Comparison of ENCODE assay signal across 17 mouse cellular contexts in the genomic region with DNA sequence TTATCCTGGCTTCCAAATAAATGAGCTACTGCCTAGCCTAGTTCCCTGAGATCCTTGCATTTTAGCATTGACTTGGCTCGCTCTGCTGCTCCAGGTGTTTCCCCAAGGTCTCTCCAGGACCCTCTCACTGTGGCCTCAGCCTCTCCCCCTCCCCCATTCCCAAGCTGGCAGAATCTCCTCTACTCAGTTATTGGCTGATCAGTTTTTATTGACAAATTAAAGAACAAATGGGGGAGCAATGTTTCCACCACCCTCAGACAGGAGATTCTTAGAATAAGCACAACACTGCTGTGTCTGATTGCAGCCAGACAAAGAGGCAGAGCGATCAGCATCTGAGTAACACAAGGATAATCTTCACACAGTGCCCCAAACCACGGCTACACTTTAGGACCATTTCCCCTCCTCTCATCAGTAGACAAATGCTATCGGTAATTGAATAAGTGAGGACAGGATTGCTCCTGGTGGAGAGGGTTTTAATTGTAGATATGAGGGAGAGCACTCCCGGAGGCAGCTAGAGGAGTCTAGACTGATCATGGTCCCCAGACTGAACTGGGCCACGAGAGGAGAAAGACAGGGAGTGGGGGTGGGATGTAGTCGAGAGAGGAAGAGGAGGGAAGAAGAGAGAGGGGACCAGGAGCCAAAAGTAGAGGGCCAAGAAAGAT. TPM values are rescaled to one million over a fixed set of nuclear protein-coding genes. Genes with fewer than 3 reads are reported as not detected.
DNase-seq lines count a peak whose midpoint lies in the region; ATAC-seq lines count a peak whose summit lies in the region.
"Had no signal": no experiment of that assay in that cellular context is flagged by ENCODE, and none has a peak within 500 bp of the region (broad histone marks: within the 10 kb centered on the region; RNA-seq: fewer than 3 reads in every experiment).

No protein-coding gene starts in this region.

- no peaks in the 10 kb centered on the region for H3K36me3 ChIP-seq in heart, embryonic 10.5 days
- H3K36me3 ChIP-seq in hindbrain, embryonic 16.5 days (ENCODE audit: control insufficient read depth, insufficient read depth, low read length), result no peaks in the 10 kb centered on the region
- H3K36me3 ChIP-seq in midbrain, embryonic 16.5 days (ENCODE audit: control insufficient read depth, insufficient read depth, low read length), result no peaks in the 10 kb centered on the region
- H3K36me3 ChIP-seq: kidney, embryonic 15.5 days; limb, embryonic 15.5 days had no signal

- no peak overlapping the region for H3K9ac ChIP-seq in hindbrain, embryonic 16.5 days (ENCODE audit: low read depth, low read length)
- H3K9ac ChIP-seq in midbrain, embryonic 16.5 days (ENCODE audit: low read depth, low read length), result no peak overlapping the region; the same call in 1 of the 2 replicates
- H3K9ac ChIP-seq: kidney, embryonic 15.5 days; limb, embryonic 15.5 days; liver, postnatal 0 days had no signal

- 27% methylated on average over 7 of the region's 7 CpGs for WGBS in heart, embryonic 10.5 days
- WGBS in hindbrain, embryonic 16.5 days, result 41% methylated on average over 7 of the region's 7 CpGs
- WGBS in midbrain, embryonic 16.5 days, result 50% methylated on average over 7 of the region's 7 CpGs

- H3K4me3 ChIP-seq in heart, embryonic 10.5 days, result no peak overlapping the region
- H3K4me3 ChIP-seq in hindbrain, embryonic 16.5 days (ENCODE audit: low read length), result no peak overlapping the region
- no peak overlapping the region for H3K4me3 ChIP-seq in midbrain, embryonic 16.5 days (ENCODE audit: low read depth, low read length)
- H3K4me3 ChIP-seq: kidney, embryonic 15.5 days; limb, embryonic 15.5 days had no signal

- ATAC-seq in hindbrain, embryonic 16.5 days, result peak; percentile 66
- peak; percentile 82 for ATAC-seq in midbrain, embryonic 16.5 days
- ATAC-seq: liver, postnatal 0 days had no signal

- H3K9me3 ChIP-seq in heart, embryonic 10.5 days, result no peaks in the 10 kb centered on the region
- H3K9me3 ChIP-seq in hindbrain, embryonic 16.5 days (ENCODE audit: control insufficient read depth, low read length), result no peaks in the 10 kb centered on the region
- no peaks in the 10 kb centered on the region for H3K9me3 ChIP-seq in midbrain, embryonic 16.5 days (replicated peaks; ENCODE audit: control insufficient read depth, low read length, poor library complexity, severe bottlenecking)
- H3K9me3 ChIP-seq: kidney, embryonic 15.5 days; limb, embryonic 15.5 days had no signal

- H3K27ac ChIP-seq in heart, embryonic 10.5 days, result 0 out of 2 replicates have a peak overlapping the region, but pooled peaks have one; percentile 12
- H3K27ac ChIP-seq in hindbrain, embryonic 16.5 days (ENCODE audit: low read depth, low read length), result no peak overlapping the region
- peak overlapping the region; percentile 65 for H3K27ac ChIP-seq in midbrain, embryonic 16.5 days (ENCODE audit: low read length)
- H3K27ac ChIP-seq: kidney, embryonic 15.5 days; limb, embryonic 15.5 days had no signal

- H3K27me3 ChIP-seq in heart, embryonic 10.5 days (ENCODE audit: insufficient read depth, poor library complexity, severe bottlenecking), result no peaks in the 10 kb centered on the region; the same call in 1 of the 2 replicates
- H3K27me3 ChIP-seq in hindbrain, embryonic 16.5 days (replicated peaks; ENCODE audit: control insufficient read depth, insufficient read depth, low read length), result no peaks in the 10 kb centered on the region
- no peaks in the 10 kb centered on the region for H3K27me3 ChIP-seq in midbrain, embryonic 16.5 days (ENCODE audit: control insufficient read depth, insufficient read depth, low read depth, low read length)
- H3K27me3 ChIP-seq: kidney, embryonic 15.5 days; limb, embryonic 15.5 days had no signal

- no peak overlapping the region for H3K4me2 ChIP-seq in hindbrain, embryonic 16.5 days (ENCODE audit: low read length)
- H3K4me2 ChIP-seq in midbrain, embryonic 16.5 days (ENCODE audit: low read length), result no peak overlapping the region
- H3K4me2 ChIP-seq: kidney, embryonic 15.5 days; limb, embryonic 15.5 days had no signal

- H3K4me1 ChIP-seq in heart, embryonic 10.5 days, result peaks cover 6% of the 10 kb centered on the region; the same call in 1 of the 2 replicates
- no peaks in the 10 kb centered on the region for H3K4me1 ChIP-seq in hindbrain, embryonic 16.5 days (ENCODE audit: control insufficient read depth, insufficient read depth, low read depth, low read length)
- no peaks in the 10 kb centered on the region for H3K4me1 ChIP-seq in midbrain, embryonic 16.5 days (ENCODE audit: control insufficient read depth, insufficient read depth, low read length)

- peak; percentile 31 for DNase-seq in heart, embryonic 10.5 days (ENCODE audit: low spot score)
- no peak for DNase-seq in heart, postnatal 4 days
- DNase-seq in ZHBTc4 (ENCODE audit: low read depth, low spot score), result peak; percentile 73
- no peak for DNase-seq in right cerebral cortex, postnatal 25 days
- DNase-seq in cerebellum, adult 18-20 months, result no peak
- DNase-seq in adrenal gland, adult 2 months, result no peak
- DNase-seq: adrenal gland, adult 8-10 months; cerebellum, adult 8-10 months; liver, postnatal 0 days; lung, postnatal 36 days; right cerebral cortex, adult 18-20 months had no signal

RNA-seq across cellular contexts. Expression of a gene that starts 1.9 kb away (rescaled TPM):
- polyA plus RNA-seq in heart, embryonic 10.5 days (2016; fragmentation: Nextera tagmentation; extraction: Ambion mirVana), result not detected in 2 replicates
- 10 to 100 TPM; 12.8 to 14.2 TPM for total RNA-seq in heart, postnatal 4 days (2021)
- not detected in 2 replicates for polyA plus RNA-seq in hindbrain, embryonic 16.5 days (2015; fragmentation: Nextera tagmentation; extraction: Ambion mirVana)
- not detected in 2 replicates for polyA plus RNA-seq in midbrain, embryonic 16.5 days (2015; fragmentation: Nextera tagmentation; extraction: Ambion mirVana)
- 10 to 100 TPM; 20.1 to 23.6 TPM for total RNA-seq in adrenal gland, adult 2 months (2021)
- polyA plus RNA-seq in adrenal gland, adult 2 months (2012; rRNA removed), result not detected in 2 replicates
- total RNA-seq: monocyte, adult 5-6 weeks had no signal
- polyA plus RNA-seq: heart, embryonic 14.5 days; kidney, embryonic 15.5 days; limb, embryonic 15.5 days; liver, postnatal 0 days had no signal

RNA-seq across cellular contexts. Expression of a gene that starts 17.0 kb away (rescaled TPM):
- 1.4 and 1.6 TPM in 2 replicates for polyA plus RNA-seq in heart, embryonic 10.5 days (2016; fragmentation: Nextera tagmentation; extraction: Ambion mirVana)
- 10 to 100 TPM; 35.0 to 35.1 TPM for total RNA-seq in heart, postnatal 4 days (2021)
- 11.3 and 13.4 TPM in 2 replicates for polyA plus RNA-seq in hindbrain, embryonic 16.5 days (2015; fragmentation: Nextera tagmentation; extraction: Ambion mirVana)
- polyA plus RNA-seq in midbrain, embryonic 16.5 days (2015; fragmentation: Nextera tagmentation; extraction: Ambion mirVana), result 15.2 and 15.9 TPM in 2 replicates
- total RNA-seq in adrenal gland, adult 2 months (2021), result 10 to 100 TPM; 29.8 to 57.4 TPM
- polyA plus RNA-seq in adrenal gland, adult 2 months (2012; rRNA removed), result 29.0 and 30.2 TPM in 2 replicates

RNA-seq across cellular contexts. Expression of a gene that starts 56.2 kb away (rescaled TPM):
- 2.2 and 2.7 TPM in 2 replicates for polyA plus RNA-seq in heart, embryonic 10.5 days (2016; fragmentation: Nextera tagmentation; extraction: Ambion mirVana)
- 1 to 10 TPM; 1.6 to 1.7 TPM for total RNA-seq in heart, postnatal 4 days (2021)
- polyA plus RNA-seq in hindbrain, embryonic 16.5 days (2015; fragmentation: Nextera tagmentation; extraction: Ambion mirVana), result 2.0 and 2.6 TPM in 2 replicates
- polyA plus RNA-seq in midbrain, embryonic 16.5 days (2015; fragmentation: Nextera tagmentation; extraction: Ambion mirVana), result 2.5 and 2.8 TPM in 2 replicates
- total RNA-seq in adrenal gland, adult 2 months (2021), result 1 to 10 TPM; 1.6 to 2.5 TPM
- 1.0 and 1.5 TPM in 2 replicates for polyA plus RNA-seq in adrenal gland, adult 2 months (2012; rRNA removed)

RNA-seq across cellular contexts. Expression of a gene that starts 56.5 kb away (rescaled TPM):
- 624 and 799 TPM in 2 replicates for polyA plus RNA-seq in heart, embryonic 10.5 days (2016; fragmentation: Nextera tagmentation; extraction: Ambion mirVana)
- 100 to 1,000 TPM; 307 to 335 TPM for total RNA-seq in heart, postnatal 4 days (2021)
- 312 and 331 TPM in 2 replicates for polyA plus RNA-seq in hindbrain, embryonic 16.5 days (2015; fragmentation: Nextera tagmentation; extraction: Ambion mirVana)
- polyA plus RNA-seq in midbrain, embryonic 16.5 days (2015; fragmentation: Nextera tagmentation; extraction: Ambion mirVana), result 286 and 330 TPM in 2 replicates
- total RNA-seq in adrenal gland, adult 2 months (2021), result 100 to 1,000 TPM; 691 to 855 TPM
- 9.6 and 15.2 TPM in 2 replicates for polyA plus RNA-seq in adrenal gland, adult 2 months (2012; rRNA removed)

Comparison
In these comparisons a context has a peak if more than half of its experiments do, and no peak if none do; other contexts are left out.
1. DNase-seq: peak in heart, embryonic 10.5 days (single experiment) and ZHBTc4 (single experiment); none in heart, postnatal 4 days (single experiment), right cerebral cortex, postnatal 25 days (single experiment), cerebellum, adult 18-20 months (0 of 2) and adrenal gland, adult 2 months (single experiment).